Mouse (Mus musculus) c-Kit-positive CD71-negative TER-119-negative erythroid progenitor cells, embryonic 14.5 days (primary cell): ENCODE measurements around the gene Fhit.
"Not testable (repeated sequence)": the region's sequence is repeated elsewhere in the genome, so short reads cannot be mapped to it uniquely, and the experiment has no call there.

Experiments
- DNase-seq: peaks from one replicate; pipeline ENCODE4 v3.0.0-alpha.2; 2013; ENCODE audit warnings: low read depth

The Fhit gene

DNA sequence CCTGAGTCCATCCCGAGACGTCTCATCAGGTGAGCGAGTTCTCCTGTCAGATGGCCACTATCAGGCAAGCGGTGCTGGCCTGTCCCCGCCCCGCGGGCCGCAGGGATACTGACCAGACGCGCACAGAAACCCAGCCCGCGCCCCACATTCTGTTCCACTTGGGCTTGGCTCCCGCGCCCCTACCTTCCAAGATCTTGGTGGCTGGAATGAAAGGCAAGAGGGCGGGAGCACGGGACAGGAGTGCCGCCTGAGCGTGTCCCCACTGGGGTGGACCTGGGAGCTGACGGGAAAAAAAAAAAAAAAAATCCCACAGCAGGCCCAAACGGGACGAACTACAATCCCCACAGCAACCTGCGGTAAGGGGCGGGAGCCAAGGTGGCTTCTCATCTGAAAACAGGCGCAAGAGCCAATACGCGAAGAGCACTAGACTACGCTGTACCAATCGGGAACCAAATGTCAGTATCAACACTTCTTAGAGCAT lies at the start of gene Fhit:
Gene Fhit, minus strand, starts transcription at position 285 of the 481 bp plus-strand sequence.
- DNase-seq, result peak; percentile 42

- DNase-seq, result no peak
Observed at GRCm38 (mm10) chr14:11206786-11207185, 45.0 kb upstream of the Fhit start.

- peak; percentile 23 for DNase-seq
Observed at GRCm38 (mm10) chr14:11160806-11161450, 907 bp downstream of the Fhit start.

DNA sequence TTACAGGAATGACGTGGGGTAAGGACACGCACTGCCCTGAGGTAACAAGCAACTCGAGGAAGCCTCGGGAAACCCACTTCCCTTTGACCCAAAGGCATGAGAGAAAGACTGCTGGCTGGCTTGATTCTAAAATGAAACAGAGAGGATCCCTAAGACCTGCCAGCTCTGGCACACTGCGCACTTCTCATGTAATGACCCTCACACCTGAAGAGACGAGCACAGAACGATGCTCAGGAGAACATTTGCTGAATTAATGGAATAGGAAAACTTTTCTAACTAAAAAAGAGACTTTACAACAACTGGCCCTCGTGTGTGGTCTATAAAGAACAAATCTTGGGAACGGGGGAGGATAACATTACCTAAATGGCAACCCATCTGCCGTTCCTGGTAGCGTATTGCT lies 2.2 kb downstream of the Fhit start:
- no peak for DNase-seq

DNA sequence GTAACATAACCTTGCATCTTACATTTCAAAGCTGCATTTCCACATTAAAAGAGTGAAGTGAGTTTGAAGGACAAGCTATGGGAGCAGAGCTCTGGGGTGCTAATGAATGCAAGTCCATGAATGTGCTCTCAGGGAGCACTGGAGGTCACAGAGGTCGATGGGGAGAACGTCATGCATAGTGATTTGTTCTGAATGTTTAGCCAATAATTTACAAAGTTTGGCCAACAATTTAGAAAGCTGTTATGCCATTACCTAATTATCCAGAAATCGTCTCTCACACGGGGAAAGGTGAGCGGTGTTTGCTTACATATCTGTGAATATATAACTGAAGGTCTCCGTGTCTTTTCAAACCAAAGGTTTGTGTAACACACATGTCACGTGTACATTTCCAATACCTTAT lies 2.8 kb downstream of the Fhit start:
- DNase-seq, result no peak

- no peak for DNase-seq
Observed at GRCm38 (mm10) chr14:11157741-11158140, 4.1 kb downstream of the Fhit start.

DNA sequence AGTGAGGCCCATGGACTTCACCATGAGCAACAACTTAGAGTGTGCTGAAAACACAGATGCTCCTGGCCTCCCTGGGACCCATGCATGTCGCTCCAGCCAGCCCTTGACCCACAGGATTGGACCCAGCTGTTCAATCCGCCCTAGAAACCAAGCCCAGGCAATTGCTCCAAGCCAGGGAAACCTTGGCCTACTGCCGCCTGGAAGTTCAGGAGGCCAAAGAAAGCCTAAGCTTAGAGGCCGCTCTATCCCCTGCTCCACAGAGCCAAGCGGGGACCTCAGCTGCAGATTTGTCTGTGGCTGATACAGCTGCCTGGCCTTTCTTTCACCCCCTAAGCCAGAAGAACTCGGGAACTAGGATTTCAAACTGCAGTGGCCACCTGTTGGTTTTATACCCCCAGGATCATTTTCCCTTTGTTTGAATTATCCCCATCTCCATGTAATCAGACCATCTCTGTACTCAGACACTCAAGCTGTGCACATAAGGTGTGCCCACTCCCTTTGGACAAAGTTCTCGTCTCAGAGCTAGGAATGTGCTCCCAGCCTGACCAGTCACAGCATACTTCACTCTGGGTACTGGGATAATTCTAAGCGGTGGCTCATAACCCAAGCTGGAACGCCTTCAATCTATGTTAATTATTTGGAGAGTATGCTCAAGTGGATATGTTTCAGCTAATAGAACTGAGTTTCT lies 10.1 kb downstream of the Fhit start:
- DNase-seq, result no peak

DNA sequence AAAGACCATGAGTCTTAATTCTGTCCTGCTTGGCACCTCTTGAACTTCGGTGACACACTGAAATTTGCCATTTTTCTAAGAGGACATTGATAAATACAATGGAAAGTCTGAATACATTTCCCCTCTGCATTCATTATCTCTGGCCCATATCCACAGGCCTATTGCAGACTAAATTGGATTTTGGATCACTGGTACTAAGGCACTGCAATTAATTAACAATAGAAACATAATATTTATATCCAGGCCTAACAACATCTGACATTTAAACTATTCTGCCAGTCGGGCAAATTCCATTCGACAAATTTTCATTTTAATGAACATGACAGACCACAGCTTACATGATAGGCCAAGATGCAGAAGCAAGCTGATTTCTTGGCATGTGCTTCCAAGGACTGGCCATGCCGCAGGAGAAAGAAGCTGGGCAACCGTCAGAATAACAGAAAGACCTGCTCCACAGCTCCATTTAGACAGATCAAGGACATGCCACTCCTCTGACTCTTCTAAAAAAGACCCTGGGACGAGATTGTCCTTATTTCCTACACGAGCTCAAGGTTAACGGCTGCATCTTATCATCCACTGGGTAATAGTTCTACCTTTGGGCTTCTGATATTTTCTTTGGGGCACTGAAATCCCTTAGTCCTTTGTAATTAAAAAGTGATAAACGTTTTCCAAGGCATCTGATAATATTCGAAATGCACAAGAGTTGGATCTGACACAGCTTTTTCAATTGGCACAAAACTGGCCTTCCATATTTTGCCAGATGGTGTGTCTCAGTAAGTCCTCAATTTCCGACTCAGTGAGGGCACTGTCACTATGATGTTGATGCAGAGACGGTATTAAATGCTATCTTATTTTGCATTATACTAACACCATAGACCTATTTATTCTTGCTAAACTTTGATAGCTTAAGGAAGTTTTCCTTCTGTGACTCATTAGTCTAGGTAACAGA lies 27.8 kb downstream of the Fhit start:
- DNase-seq, result no peak

DNA sequence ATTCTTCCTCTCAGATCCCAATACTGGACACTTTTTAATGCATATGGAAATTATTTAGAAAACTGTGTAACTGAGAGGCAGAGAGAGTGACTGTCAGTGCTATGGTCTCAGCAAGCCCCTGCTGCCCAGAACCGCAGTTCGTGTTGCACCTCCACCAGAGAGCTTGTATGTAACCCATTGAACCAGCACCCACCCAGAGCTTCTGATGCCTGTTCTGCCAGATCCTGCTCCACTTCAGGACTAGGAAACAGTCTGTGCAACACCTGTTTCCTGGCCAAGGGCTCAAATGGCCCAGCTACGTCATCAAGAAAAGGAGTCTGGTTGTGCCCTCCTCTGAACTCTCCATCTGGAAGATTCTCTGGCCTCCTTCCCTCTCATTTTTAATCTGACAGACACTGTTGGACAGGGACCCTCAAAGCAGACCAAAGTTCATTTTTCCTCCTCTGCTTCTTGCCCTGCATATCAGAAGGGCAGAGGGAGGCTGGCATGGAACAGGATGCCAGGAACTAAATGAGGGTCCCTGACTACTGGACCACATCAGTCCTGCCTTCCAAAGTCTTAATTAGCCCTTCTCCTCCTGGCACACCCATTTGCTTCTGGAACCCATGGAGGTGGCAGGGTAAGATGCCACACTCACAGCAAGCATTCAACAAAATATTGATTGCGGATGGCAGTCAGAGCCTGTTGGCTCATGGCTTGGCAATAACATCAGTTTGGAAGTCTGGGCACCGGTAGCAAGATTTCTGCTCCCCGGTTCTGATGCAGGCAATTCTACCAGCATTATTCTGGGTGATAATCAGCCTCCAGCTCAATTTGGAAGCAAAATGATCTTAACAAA lies 29.0 kb downstream of the Fhit start:
- no peak for DNase-seq

- no peak for DNase-seq
Observed at GRCm38 (mm10) chr14:11125096-11125495, 36.7 kb downstream of the Fhit start.

GRCm38 (mm10) chr14:11119076-11119475 lies 42.8 kb downstream of the Fhit start:
- no peak for DNase-seq

DNA sequence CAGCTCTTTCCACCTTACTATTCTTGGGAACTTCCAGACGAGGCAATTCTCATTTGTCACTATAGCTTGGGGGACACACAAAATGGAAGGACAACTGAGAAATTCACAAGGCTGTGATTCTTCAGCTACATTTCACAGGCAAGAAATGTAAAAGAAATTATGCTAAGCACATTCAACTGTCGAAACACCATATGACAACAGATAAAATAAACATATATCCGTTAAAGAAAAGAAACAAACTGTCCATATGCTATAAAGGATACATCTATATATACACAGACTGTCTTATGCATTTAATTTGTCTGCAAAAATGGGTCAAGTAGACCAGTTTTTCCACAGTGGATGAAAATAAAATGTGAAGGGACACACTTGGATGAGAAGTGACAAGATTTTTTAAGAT lies 76.2 kb downstream of the Fhit start:
- DNase-seq, result no peak

DNA sequence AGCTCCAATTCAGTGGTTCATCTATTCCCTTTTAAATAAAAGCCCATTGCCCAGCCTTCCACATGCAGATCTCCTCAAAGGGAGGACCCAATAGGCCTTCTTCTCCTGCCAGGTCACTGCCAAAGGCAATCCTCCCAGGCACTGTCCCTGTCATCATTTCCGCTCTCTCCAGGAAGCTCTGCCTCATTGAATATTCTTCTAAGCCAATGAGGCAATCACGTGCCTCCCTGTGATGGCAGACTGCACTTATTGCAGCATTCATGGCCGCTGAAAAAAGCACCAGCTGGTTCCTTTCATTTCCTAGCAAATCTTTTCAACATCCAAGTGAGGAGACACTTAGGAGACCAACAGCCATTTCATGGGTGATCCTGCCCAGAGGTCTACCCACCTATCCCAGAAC lies 77.9 kb downstream of the Fhit start:
- DNase-seq, result no peak

GRCm38 (mm10) chr14:11083462-11083861 lies 78.4 kb downstream of the Fhit start:
- DNase-seq, result no peak

DNA sequence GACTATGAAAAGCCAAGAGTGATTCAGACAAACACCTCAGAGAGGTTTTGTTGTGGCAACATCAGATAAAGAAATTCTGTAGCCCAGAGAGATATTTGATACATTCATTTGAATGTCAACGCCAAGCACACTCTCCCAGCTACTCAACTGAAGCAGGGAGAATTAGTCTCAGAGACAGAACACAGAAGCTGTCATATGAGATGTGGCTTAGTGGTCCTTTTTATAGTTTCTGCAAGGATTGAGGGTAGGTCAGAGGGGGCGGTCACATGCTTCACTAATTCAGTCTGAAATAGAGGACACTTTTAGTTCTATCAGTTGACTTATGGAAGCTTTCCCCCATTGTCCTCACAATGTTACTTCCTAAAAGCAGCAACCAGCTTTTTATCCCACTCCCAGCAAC lies 98.2 kb downstream of the Fhit start:
- DNase-seq, result no peak

DNA sequence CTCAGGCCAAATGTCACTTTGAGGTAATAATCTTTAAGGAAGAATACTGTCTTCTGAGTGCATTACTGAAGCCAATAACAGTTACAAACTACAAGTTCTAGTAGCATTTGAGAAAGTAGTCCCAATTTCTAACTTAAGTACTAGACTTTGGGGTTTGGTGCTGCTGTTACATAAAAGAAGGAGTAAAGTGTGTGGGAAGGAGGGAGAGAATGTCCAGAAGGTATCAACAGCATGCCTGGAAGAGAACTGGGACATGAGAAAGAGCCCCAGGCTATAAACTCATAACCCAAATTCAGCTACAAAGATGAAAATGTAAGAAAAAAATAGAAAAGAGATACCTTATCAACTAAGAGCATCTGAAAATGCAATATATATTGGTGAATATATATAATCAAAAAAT lies 101.6 kb downstream of the Fhit start:
- DNase-seq, result no peak

DNA sequence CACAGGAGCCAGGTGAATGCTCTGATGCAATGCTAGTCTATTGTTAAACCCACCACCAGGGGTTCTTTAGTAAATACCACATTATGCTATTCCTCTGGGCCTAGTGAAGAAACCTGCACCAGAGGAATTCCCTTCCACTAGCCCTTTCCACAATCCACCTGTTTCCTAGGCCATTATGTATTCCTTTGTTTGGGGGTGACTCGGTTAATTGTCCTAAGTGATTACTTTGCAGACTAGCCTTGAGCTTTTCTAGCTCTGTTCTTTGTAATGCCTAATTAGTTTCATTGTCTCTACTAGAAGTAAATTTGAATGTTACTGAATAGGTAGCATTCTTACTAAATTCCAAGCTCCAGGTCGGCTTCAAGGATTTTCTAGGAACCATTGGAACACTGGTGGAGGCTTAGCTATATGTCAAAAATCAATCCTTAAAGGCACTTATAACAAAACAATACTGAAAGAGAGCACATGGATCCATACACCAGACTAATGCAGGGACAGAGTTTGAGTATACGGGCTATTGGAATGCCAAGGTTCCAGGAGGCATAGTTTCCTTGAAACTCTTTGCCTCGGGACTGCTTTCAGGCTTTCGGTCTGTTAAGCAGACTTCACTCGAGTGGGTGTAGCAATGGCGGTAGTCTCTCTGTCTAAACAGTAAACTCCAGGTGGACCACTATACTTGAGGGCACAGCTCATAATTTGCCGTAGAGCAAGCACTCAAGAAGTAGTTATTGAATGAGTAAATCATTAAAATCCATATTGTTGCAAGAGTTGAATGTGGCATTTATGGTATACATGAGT lies 122.1 kb downstream of the Fhit start:
- DNase-seq, result not testable (repeated sequence)

DNA sequence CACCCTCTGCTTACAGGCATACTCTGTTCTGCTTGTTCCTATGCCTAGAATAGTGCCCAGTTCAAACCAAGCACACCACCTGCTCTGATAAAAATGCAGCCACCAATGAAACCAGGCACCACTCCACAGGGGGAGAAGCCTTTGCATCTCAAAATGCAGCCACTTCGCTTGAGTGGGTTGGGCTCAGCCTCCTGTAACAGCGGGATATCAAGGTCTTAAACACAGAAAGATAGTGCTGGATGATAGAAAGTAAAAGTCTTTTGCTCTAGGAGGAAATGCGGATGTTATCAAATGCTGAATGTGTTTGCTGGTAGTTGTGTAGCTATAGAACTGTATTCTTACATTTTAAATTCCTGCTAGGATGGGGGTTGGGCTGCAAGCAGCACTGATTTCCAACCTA lies 140.4 kb downstream of the Fhit start:
- DNase-seq, result no peak

GRCm38 (mm10) chr14:10978651-10979050 lies 183.2 kb downstream of the Fhit start:
- no peak for DNase-seq

DNA sequence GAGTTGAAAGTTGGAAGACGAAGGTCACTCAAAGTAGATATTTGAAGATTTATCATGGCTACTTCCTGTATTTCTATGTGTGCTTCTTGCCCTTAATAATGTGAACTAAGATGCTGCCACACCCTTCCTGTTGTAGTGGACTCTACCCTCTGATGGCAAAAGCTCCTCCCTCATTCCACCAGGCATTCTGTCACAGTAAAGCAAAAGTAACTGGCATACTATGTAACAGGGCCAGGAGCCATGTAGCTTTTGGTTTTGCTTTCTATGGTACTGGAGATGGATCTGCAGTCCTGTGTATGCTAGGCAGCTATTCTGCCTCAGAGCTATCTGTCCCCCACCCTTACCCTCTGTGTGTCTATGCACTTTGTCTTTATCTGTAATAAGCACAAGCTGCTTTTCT lies 220.2 kb downstream of the Fhit start:
- DNase-seq, result no peak

DNA sequence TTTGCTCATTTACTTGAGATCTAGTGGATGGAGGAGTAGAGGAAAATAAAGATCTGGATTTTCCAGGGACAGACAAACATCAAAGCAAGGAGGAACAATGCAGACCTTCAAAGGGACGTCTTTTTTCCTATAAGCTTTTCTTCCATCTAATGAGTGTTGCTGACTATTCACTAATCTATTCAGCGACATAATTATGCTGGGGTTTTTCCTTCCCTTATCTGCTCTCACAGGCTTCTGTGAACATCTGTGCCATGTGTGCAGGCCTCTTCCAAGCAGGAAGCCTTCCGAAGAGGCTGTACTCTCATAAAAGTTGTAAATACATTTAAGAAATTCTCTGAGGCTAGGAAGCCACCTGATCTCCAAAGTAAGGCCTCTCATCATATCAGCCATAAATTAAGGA lies 228.2 kb downstream of the Fhit start:
- no peak for DNase-seq
